Mouse (Mus musculus): Measurements from ENCODE around the gene Krtcap2. TPM values are rescaled to one million over a fixed set of nuclear protein-coding genes. Genes with fewer than 3 reads are reported as not detected.
A peak's percentile ranks its signal among the peaks of the same experiment; 100 is the strongest.

Krtcap2 gene
- total RNA-seq, 2 experiments from 2014 or later: 114 to 139 TPM

GRCm38 (mm10) chr3:89225321-89225815, 20.4 kb upstream of the Krtcap2 start:
- DNase-seq: no peak

GRCm38 (mm10) chr3:89225918-89226317, 19.8 kb upstream of the Krtcap2 start:
- no peak for DNase-seq

GRCm38 (mm10) chr3:89226361-89226760, 19.4 kb upstream of the Krtcap2 start:
- no peak for DNase-seq

DNA sequence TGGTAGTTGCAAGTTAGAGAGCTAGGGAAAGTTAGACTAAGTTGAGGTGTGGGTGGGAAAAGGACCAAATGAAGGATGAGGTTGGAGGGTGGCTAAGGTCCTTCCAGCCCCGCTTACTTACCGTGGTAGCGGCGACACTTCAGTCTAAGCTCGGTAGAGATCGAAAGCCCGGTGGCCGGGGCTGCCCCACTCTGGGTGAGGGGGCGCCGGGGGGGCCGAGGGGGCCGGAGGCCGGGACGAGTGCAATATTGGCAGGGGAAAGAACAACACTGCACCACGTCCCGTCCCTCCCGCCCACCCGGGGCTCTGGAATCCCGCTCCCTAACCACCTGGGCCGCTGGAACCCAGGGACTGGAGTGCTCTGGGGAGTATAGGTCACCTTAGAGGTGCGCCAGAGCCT, 18.9 kb upstream of the Krtcap2 start, which contains the start of gene Mtx1:
Mtx1 (minus strand) TSS at position 189 of the 400 bp plus-strand sequence.
- DNase-seq: no peak

- peak; percentile 92 for DNase-seq
Measured at GRCm38 (mm10) chr3:89227307-89228179, 18.2 kb upstream of the Krtcap2 start.

- DNase-seq: peak; percentile 89 to 91
Measured at GRCm38 (mm10) chr3:89228180-89228549, 17.6 kb upstream of the Krtcap2 start.

- DNase-seq: no peak
Measured at GRCm38 (mm10) chr3:89228836-89229235, 16.9 kb upstream of the Krtcap2 start, which contains the start of gene Muc1. Gene Muc1 (plus strand): TSS chr3:89229057.

- no peak for DNase-seq
Measured at GRCm38 (mm10) chr3:89229276-89229675, 16.5 kb upstream of the Krtcap2 start.

DNA sequence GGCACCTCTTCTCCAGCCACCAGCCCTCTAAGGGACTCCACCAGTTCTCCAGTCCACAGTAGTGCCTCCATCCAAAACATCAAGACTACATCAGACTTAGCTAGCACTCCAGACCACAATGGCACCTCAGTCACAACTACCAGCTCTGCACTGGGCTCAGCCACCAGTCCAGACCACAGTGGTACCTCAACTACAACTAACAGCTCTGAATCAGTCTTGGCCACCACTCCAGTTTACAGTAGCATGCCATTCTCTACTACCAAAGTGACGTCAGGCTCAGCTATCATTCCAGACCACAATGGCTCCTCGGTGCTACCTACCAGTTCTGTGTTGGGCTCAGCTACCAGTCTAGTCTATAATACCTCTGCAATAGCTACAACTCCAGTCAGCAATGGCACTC, 15.2 kb upstream of the Krtcap2 start:
- DNase-seq: no peak

DNA sequence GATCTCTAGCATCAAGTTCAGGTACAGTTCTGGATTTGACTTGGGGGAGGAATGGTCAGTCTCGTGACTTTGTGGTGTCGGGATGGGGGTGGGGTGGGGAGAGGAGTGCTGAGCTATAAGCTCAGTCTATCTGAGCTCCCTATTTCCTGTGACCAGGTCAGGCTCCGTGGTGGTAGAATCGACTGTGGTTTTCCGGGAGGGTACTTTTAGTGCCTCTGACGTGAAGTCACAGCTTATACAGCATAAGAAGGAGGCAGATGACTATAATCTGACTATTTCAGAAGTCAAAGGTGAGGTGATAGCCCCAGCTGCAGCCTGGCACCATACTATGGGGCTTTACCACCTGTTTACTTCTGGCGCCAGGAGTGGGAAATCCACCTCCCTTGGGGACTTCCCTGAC, 14.4 kb upstream of the Krtcap2 start:
- DNase-seq: no peak

- DNase-seq: no peak
Measured at GRCm38 (mm10) chr3:89231772-89232275, 13.9 kb upstream of the Krtcap2 start.

- DNase-seq: no peak
Measured at GRCm38 (mm10) chr3:89232614-89233013, 13.2 kb upstream of the Krtcap2 start.

DNA sequence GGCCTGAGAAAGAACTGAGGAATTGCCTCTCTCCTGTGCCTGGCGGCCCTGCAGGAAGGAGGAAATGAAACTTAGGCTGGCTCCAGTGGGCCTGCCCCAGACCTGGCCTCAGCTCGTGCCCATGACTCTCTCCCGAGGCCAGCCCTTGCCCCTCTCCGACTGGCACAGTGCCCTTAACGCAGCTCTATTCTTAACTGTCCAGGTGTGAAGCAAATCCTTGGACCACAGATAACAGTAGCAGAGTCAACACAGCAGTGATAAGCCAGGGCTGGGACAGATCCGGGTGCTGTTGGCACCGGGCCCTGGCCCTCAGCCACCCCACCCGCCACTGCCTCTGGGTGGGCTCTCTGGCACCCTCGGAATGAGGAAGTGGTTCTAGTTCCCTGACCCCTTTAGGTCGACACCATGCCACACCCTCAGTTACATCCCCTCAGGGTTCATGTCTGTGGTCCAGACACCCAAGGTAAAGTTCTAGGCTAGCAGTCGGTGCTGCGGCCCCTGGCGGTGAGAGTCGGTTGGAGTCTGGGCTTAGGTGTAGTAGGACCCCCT, 12.1 kb upstream of the Krtcap2 start:
- DNase-seq: no peak

GRCm38 (mm10) chr3:89236516-89236915, 9.2 kb upstream of the Krtcap2 start:
- DNase-seq: no peak

DNA sequence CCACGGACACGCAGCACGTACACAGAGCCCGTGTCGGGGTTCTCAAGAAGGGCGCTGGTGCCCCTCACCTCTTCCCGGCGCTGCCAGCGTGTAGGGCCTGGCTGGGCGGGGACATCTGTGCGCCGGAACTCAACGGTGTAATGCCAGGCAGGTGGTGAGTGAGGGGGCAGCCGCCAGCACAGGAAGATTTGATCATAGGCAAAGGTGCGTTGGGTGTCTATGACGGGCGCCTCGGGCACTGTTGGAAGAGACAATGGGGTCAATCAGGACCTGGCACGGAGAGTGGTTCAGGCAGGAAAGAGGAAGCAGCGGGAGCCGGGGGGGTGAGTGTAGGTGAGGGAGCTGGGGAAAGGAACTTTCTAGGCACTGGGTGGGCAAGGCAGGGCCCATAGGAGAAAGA, 8.1 kb upstream of the Krtcap2 start:
- DNase-seq: no peak

- no peak for DNase-seq
Measured at GRCm38 (mm10) chr3:89238494-89238893, 7.3 kb upstream of the Krtcap2 start.

DNA sequence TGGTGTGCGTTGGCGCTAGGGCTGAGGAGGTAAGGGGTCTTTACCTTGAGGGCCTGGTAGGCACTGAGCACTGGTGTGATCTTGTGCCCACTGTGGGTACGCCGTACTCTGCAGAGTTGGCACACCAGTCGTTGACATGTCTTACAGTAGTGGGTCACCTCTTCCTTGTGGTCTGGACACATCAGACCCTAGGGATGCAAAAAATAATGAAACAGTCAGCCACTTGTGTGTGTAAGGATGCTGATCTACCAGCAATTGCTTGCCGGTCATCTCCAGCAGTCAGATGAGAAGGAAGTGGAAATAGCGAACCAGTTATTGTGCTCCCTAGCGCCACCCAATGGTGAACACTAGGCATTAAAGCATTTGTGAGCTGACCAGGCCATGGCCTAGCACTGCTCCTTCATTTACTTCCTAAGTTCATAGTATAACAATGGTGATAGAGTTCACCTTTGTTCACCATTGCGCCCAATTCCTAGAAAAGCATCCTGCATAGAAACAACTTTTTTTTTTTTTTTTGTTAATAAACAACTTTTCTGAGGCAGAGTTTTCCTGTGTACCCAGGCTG, 3.4 kb upstream of the Krtcap2 start:
- peak; percentile 48 to 60 for DNase-seq

DNA sequence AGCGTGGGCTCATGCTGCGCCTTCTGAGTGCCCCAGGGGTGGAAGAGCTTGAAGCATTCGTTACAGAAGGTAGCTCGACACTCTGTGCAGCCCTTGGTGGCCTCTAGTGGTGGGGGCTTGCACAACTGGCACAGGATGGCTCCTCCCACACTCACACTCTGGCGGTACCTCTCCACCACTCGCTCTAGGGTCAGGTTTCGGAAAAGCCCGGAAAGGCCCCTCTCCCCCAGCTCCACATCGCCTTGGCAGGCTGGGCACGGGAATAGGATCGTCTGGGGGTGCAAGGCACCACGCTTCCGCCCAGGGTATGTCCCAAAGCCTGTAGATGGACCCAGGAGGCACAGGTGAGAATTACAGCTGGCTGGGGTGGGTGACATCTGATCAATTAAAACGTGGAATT, 2.2 kb upstream of the Krtcap2 start:
- no peak for DNase-seq

GRCm38 (mm10) chr3:89244158-89244981, 1.4 kb upstream of the Krtcap2 start:
- DNase-seq: peak in 1 of 2 experiments; percentile 28

- no peak for DNase-seq
Measured at GRCm38 (mm10) chr3:89244982-89245687, 631 bp upstream of the Krtcap2 start.
